Mouse (Mus musculus) G1E-ER4 (cell line): ENCODE measurements around the gene Sbk1. TPM values are rescaled to one million over a fixed set of nuclear protein-coding genes. Genes with fewer than 3 reads are reported as not detected.

Experiments
- GATA1 ChIP-seq: IDR thresholded peaks from one replicate; pipeline ENCODE4 v1.8.0; 2012; ENCODE audit warnings: low read length, inconsistent platforms
- polyA plus RNA-seq: library from polyadenylated mRNA; stranded (reverse); fragments of >175 nt; gene quantifications from 2 replicates; pipeline ENCODE4 v1.2.3, GENCODE M21; 2012

Sbk1 gene
- polyA plus RNA-seq, 1 experiment, result 0.49 TPM

- no peak for TF ChIP-seq GATA1
These were observed 5.3 kb downstream of the Sbk1 start for GRCm38 (mm10) chr7:126277536-126278295.

DNA sequence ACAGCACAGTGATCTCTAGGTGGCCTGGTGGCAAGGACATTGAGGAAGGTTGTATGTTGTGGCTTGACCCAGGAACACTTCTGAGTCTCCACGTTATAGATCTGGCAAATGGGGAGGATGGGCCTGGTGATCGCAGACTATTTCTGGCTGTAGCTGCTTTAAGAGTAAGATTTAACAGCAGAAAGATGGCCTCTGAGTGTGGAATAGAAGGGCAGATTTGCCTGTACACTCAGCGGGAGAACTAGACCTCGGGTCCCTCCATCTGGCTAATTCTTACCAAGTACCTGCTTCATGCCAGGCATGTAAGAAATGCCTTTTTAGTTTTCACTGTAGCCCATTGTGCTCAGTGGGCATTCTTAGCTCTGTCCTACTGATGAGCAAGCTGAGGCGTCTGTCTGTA lies 6.4 kb downstream of the Sbk1 start:
- no peak for TF ChIP-seq GATA1

GRCm38 (mm10) chr7:126279774-126280482 lies 7.5 kb downstream of the Sbk1 start:
- no peak for TF ChIP-seq GATA1

GRCm38 (mm10) chr7:126280696-126281095 lies 8.3 kb downstream of the Sbk1 start:
- TF ChIP-seq GATA1, result no peak

DNA sequence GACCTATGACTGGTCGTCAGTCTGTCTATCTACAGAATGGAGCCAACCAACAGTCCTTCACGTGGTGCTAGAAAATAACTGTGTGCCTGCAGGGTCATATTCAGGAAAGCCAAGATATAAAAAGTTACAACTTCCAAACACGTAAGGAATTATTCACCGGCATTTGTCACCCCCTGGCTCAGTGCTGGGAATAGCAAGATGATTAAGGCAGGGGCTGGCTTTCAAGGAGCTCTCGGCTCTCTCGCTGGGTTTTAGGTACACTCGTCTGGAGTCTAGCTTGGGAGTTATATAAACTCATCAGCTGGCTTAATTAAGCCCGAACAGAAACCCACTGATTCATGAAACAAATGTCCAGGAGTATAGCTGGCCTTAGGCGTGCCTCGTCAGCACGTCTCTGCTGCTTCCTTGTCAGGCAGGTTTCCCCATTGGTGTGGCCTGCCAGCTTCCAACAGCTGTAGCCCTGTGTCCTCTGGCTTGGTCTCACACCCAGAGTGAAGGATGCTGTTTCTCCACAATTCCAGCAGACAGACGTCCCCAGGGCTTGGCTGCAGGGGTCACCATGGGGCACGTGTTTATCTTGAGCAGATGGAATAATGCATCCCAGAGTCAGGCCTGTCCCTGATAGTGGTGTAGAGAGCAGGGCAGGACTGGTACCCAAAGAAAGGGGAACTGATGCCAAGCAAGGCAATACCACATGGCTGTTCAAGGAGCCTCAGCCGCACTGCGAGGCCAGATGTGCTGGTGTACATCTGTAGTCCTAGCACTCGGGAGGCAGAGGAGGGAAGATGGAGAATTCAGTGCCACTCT lies 9.7 kb downstream of the Sbk1 start:
- no peak for TF ChIP-seq GATA1

- no peak for TF ChIP-seq GATA1
These were observed 11.6 kb downstream of the Sbk1 start for GRCm38 (mm10) chr7:126284021-126284420.

- TF ChIP-seq GATA1, result no peak
These were observed 12.0 kb downstream of the Sbk1 start for GRCm38 (mm10) chr7:126284441-126284840.

DNA sequence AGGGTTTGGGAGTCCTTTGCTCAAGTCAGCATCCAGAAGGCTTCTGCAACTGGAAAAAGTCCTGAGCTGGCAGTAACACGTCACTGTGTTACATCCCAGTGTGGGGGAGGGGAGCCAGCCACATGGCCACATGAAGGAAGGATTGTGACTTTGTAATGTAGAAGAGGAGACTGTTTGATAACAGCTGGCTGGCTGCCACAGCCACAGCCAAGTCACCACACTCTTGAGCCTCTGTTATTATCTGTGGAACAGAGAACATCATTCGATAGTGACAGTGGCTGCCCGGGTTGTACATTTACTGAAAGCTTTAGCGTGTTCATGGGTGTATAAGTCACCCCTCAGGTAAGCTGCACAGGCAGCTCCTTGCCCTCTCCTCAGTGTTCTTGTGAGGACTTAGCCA lies 12.4 kb downstream of the Sbk1 start:
- no peak for TF ChIP-seq GATA1

- no peak for TF ChIP-seq GATA1
These were observed 13.1 kb downstream of the Sbk1 start for GRCm38 (mm10) chr7:126285293-126286211.

DNA sequence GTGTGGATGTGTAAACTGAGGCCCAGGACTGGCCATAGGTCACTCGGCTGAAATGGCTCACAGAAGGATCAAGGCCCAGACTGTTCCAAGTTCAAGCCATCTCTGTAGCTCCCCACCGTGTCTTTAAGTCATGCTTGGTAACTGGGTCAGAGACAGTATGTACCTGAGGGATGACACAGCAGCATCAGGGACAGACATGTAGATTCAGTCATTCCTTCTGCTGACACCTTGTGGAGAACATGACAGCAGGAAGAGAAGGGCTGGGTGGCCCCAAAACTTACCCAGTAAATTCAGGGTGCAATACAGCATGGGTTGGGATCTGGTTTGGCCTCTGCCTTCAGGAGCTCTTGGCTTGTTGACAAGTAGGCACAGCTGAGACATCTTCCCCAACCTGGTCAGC lies 13.9 kb downstream of the Sbk1 start:
- no peak for TF ChIP-seq GATA1

DNA sequence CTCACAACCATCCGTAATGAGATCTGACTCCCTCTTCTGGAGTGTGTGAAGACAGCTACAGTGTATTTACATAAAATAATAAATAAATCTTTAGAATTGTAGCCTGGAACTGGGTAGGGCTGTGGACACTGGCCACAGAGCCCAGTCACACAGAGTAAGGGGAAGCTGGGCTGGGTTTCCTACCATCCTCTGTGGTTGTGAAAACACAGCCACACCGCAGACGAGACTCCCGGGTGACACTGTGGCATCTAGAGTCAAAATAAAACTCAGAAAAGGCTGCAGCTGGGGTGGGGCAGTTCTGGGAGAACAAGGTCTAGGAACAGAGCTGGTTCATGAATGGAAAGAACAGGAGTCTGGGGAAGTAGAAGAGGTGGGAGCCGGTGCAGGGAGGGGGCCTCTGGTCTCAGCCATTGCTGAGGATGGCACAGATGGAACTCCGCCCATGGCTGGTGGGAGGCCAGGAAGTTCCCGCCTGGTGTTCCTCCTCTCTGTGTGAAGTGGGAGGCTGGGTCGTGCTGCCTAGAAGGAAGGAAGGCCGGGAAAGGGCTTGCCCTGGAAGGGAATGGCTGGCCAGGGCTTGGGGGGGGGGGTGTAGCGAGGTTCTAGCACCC lies 15.2 kb downstream of the Sbk1 start:
- TF ChIP-seq GATA1, result no peak

- no peak for TF ChIP-seq GATA1
These were observed 15.7 kb downstream of the Sbk1 start for GRCm38 (mm10) chr7:126288104-126288497.

DNA sequence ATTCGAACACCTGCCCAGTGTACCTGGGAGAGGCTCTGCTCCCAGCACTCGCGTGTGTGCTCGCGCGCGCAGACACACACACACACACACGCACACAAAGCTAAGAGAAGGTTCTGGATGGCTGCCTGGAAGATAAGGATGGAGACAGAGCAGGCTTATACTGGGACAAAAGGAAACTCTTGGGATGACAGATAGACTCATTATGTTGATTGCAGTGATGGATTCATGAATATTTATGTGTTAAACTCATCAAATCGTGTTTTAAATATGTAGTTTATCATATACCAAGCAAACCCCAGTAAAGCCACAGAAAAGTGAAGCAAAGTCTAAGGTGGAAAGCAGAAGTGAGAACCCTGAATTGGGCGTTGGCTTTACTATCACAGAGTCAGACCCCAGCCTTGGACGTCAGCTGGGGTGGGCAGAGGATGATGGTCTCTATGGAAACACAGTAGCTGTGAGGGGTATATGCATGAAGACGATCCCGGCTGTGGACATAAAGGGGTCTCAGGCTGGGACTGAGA lies 16.2 kb downstream of the Sbk1 start:
- no peak for TF ChIP-seq GATA1

DNA sequence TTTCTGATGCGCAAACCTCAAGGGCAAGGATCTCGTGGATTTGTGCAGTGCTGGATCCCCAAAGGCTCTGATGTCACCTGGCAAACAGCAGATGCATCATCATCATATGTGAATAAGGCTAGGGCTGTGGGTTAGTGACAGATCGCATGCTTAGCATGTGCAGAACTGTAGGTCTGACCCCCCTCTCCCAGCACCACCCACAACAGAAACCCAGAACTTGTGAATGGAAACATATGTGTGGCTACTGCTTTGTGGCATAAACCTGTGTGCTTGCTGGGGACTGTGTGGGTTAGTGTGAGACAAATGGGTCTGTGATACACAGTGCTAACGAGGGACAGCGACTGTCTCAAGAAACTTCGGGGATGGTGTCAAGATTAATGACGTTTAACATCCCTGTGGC lies 17.0 kb downstream of the Sbk1 start:
- no peak for TF ChIP-seq GATA1

DNA sequence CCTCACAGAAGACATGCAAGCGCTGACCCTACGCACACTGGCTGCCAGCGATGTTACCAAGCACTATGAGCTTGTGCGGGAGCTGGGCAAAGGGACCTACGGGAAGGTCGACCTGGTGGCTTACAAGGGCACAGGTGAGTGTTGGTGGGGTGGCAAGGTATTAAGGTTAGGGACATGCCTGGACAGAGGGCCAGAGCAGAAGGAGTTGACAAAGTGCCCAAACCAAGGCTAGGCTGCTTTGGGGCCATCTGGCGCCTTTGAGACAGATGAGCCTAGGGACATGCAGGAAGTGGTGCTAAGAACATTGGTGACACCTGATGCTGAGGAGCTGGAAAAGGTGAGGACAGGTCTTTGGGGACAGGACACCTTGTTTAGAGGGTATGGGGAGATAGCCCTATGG lies 17.5 kb downstream of the Sbk1 start:
- TF ChIP-seq GATA1, result no peak
